Mouse (Mus musculus) cerebellum, adult 2 months (tissue): ENCODE measurements around the gene Mrps36.

Source experiments
- CTCF ChIP-seq: fragments of 200-500 bp; IDR thresholded peaks from 2 replicates; pipeline ENCODE4 v1.5.1; 2011; ENCODE audit warnings: low read depth, mild to moderate bottlenecking, control low read depth, low read length, moderate library complexity, borderline replicate concordance; ENCODE audit not compliant: insufficient read depth
- POLR2A ChIP-seq: fragments of 200-500 bp; IDR thresholded peaks from 2 replicates; pipeline ENCODE4 v1.6.1; 2011; ENCODE audit warnings: low read length, control low read depth, borderline replicate concordance; ENCODE audit not compliant: insufficient read depth

GRCm38 (mm10) chr13:100728086-100728485 lies 16.4 kb downstream of the Mrps36 start:
- TF ChIP-seq CTCF (no peak), POLR2A (no peak)
